In the genomic region with DNA sequence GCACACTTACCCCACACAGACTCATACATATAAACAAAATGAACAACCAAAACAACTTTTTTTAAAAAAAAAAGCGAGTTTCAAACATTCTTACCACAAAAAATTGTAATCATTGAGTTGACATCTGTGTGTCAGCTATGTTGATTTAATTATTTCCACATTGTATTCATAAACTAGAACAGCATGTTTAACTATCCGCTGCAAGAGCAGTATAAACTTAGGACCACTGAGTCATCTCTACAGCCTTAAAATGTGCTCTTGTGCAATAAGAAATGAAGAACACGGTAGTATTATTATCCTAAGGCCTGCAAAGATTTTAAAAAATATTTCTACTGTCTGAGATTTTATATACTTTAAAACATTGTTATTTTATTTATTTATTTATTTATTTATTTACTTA, we compare ENCODE assay signal across 12 mouse cellular contexts.
"Had no signal": no experiment of that assay in that cellular context is flagged by ENCODE, and none has a peak within 500 bp of the region (broad histone marks: within the 10 kb centered on the region; RNA-seq: fewer than 3 reads in every experiment).

No protein-coding gene starts in this region.

- DNase-seq: retina, postnatal 1 day; right cerebral cortex, adult 18-20 months; right cerebral cortex, postnatal 14 days; right cerebral cortex, postnatal 25 days; right cerebral cortex, postnatal 4 days; spleen, adult 18-20 months; thymus, adult 18-20 months; thymus, adult 2 months; thymus, postnatal 14 days; thymus, postnatal 25 days; thymus, postnatal 36 days; thymus, postnatal 4 days had no signal
